Mouse (Mus musculus) liver, embryonic 16.5 days (tissue): Measurements from ENCODE around the gene Psmc5. TPM values are rescaled to one million over a fixed set of nuclear protein-coding genes. Genes with fewer than 3 reads are reported as not detected.

Source experiments
- ATAC-seq: fragments of 200-750 bp; cut with Nextera tagmentation; 2 replicates; pipeline ENCODE4 v1.8.0; 2017; ENCODE audit warnings: low read depth, mild to moderate bottlenecking, moderate number of reproducible peaks, moderate library complexity
- H3K27ac ChIP-seq: fragments of 300-500 bp; sonication (generic); 2 replicates; pipeline ENCODE4 v1.5.1; 2014; ENCODE audit warnings: mild to moderate bottlenecking, low read length
- H3K27me3 ChIP-seq: fragments of 300-500 bp; sonication (generic); 2 replicates; pipeline ENCODE4 v1.6.1; 2014; ENCODE audit warnings: low read depth, low read length, mixed read lengths; ENCODE audit not compliant: control insufficient read depth, insufficient read depth
- H3K36me3 ChIP-seq: fragments of 300-500 bp; sonication (generic); 2 replicates; pipeline ENCODE4 v1.6.1; 2014; ENCODE audit warnings: mild to moderate bottlenecking; ENCODE audit not compliant: control insufficient read depth, insufficient read depth
- H3K4me1 ChIP-seq: fragments of 300-500 bp; sonication (generic); 2 replicates; pipeline ENCODE4 v1.6.1; 2014; ENCODE audit warnings: low read depth, low read length, mixed read lengths; ENCODE audit not compliant: control insufficient read depth
- H3K4me2 ChIP-seq: fragments of 300-500 bp; sonication (generic); 2 replicates; pipeline ENCODE4 v1.6.1; 2014; ENCODE audit warnings: low read depth, low read length, mixed read lengths
- H3K4me3 ChIP-seq: fragments of 300-500 bp; sonication (generic); 2 replicates; pipeline ENCODE4 v1.5.1; 2014; ENCODE audit warnings: low read depth, mild to moderate bottlenecking, low read length
- H3K9ac ChIP-seq: fragments of 300-500 bp; sonication (generic); 2 replicates; pipeline ENCODE4 v1.6.1; 2014; ENCODE audit warnings: low read depth, low read length
- H3K9me3 ChIP-seq: fragments of 300-500 bp; sonication (generic); replicated peaks from 2 replicates; pipeline ENCODE4 v1.6.1; 2016; ENCODE audit warnings: low read length; ENCODE audit not compliant: control insufficient read depth
- WGBS: fragments of 180-500 bp; shearing (Covaris S2); extraction: QIAGEN DNeasy Blood & Tissue Kit; methylation state at CpG from one replicate; pipeline ENCODE4 v1.1.7; 2014; ENCODE audit not compliant: insufficient replicate concordance; 5-methylcytosine and 5-hydroxymethylcytosine counted together
- polyA plus RNA-seq: library from polyadenylated mRNA; unstranded; fragments of >200 nt; fragmentation: Nextera tagmentation; extraction: Ambion mirVana; gene quantifications from 2 replicates; pipeline ENCODE4 v1.2.1, GENCODE M21; 2015

Psmc5 gene
- polyA plus RNA-seq, 1 experiment from 2014 or later, result 113 TPM

DNA sequence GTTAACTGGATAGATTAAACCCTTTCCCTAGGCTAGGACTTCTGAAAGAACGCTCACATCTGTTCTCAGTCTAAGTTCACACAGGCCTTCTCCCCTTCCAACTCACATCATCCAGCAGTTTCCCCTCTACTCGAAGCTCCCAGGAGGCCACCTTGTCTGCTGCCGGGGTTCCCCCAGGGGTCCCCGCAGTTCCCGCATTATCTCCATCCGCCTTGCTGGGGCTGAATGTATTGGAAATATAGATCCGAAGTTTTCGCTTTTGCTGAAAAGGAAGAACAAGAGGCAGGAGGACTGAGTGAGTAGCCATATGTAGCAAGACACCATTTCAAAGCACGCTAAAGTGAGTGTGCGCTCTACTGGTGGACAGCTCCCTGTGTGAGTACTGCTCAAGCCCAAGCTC lies 10.5 kb downstream of the Psmc5 start:
- H3K4me1 ChIP-seq, result peaks cover 27% of the 10 kb centered on the region
- no peaks in the 10 kb centered on the region for H3K9me3 ChIP-seq
- H3K4me3 ChIP-seq, result no peak overlapping the region
- no peak for ATAC-seq
- WGBS, result 87% methylated on average over 10 of the region's 10 CpGs
- H3K4me2 ChIP-seq, result no peak overlapping the region
- no peak overlapping the region for H3K9ac ChIP-seq
- H3K27ac ChIP-seq, result no peak overlapping the region
- H3K36me3 ChIP-seq, result peaks cover 56% of the 10 kb centered on the region
- no peaks in the 10 kb centered on the region for H3K27me3 ChIP-seq

- no peaks in the 10 kb centered on the region for H3K9me3 ChIP-seq
- 79% methylated on average over 15 of the region's 15 CpGs for WGBS
- no peak for ATAC-seq
- H3K36me3 ChIP-seq, result peaks cover 46% of the 10 kb centered on the region
- no peak overlapping the region for H3K4me3 ChIP-seq
- no peak overlapping the region for H3K9ac ChIP-seq
- H3K4me2 ChIP-seq, result no peak overlapping the region
- H3K27me3 ChIP-seq, result no peaks in the 10 kb centered on the region
- H3K4me1 ChIP-seq, result peaks cover 30% of the 10 kb centered on the region
- no peak overlapping the region for H3K27ac ChIP-seq
Measured at GRCm38 (mm10) chr11:106267311-106267852, 11.4 kb downstream of the Psmc5 start.

- no peaks in the 10 kb centered on the region for H3K27me3 ChIP-seq
- H3K4me2 ChIP-seq, result no peak overlapping the region
- no peak for ATAC-seq
- no peak overlapping the region for H3K4me3 ChIP-seq
- WGBS, result 86% methylated on average over 5 of the region's 5 CpGs
- peaks cover 42% of the 10 kb centered on the region for H3K36me3 ChIP-seq
- no peak overlapping the region for H3K9ac ChIP-seq
- H3K4me1 ChIP-seq, result peaks cover 30% of the 10 kb centered on the region
- no peaks in the 10 kb centered on the region for H3K9me3 ChIP-seq
- no peak overlapping the region for H3K27ac ChIP-seq
Measured at GRCm38 (mm10) chr11:106267871-106268270, 11.9 kb downstream of the Psmc5 start.

GRCm38 (mm10) chr11:106268326-106269059 lies 12.5 kb downstream of the Psmc5 start:
- 62% methylated on average over 8 of the region's 8 CpGs for WGBS
- ATAC-seq, result no peak
- Histone ChIP-seq H3K4me1 (peaks cover 34% of the 10 kb centered on the region), H3K9ac (0 out of 2 replicates have a peak overlapping the region, but pooled peaks have one; percentile 23), H3K4me2 (no peak overlapping the region), H3K27ac (no peak overlapping the region), H3K4me3 (no peak overlapping the region), H3K36me3 (peaks cover 35% of the 10 kb centered on the region), H3K9me3 (no peaks in the 10 kb centered on the region), H3K27me3 (no peaks in the 10 kb centered on the region)

- Histone ChIP-seq H3K4me2 (no peak overlapping the region), H3K36me3 (peaks cover 30% of the 10 kb centered on the region), H3K9me3 (no peaks in the 10 kb centered on the region), H3K27me3 (no peaks in the 10 kb centered on the region), H3K27ac (no peak overlapping the region), H3K9ac (peak overlapping the region; percentile 23; the same call in 1 of the 2 replicates), H3K4me1 (peaks cover 36% of the 10 kb centered on the region), H3K4me3 (no peak overlapping the region)
- WGBS, result 41% methylated on average over 3 of the region's 3 CpGs
- ATAC-seq, result no peak
Measured at GRCm38 (mm10) chr11:106269060-106269431, 13.1 kb downstream of the Psmc5 start.

DNA sequence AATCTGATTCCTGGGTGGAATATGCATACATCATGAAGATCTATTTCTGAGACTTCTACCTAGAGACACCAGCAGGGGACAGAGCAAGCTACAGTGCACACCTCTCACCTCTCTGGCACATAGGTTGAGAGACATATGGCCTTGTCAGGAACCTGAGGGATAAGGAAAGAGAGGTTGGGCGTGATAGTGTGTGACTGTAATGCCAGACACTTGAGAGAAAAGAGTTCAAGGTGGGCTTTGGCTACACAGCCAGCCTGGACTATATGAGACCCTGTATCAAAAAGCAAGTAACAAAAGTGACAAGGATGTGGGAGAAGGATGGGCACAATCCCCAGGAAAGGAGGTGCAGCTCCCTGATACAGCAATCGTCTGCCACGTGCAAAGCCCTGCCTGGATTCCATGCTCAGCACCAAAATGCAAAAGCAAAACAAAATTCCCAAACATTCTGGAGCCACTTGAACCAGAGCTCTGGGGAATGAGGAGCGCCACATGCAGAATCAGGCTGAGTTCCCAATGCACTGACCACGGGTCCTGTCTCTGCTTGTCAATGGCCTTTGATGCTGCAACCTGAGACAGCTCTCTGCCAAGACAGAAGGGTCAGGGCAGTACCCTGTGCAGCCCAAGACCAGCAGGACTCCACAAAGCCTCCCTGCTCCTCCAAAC lies 15.3 kb downstream of the Psmc5 start:
- Histone ChIP-seq H3K27me3 (no peaks in the 10 kb centered on the region), H3K9me3 (no peaks in the 10 kb centered on the region), H3K36me3 (peaks cover 9% of the 10 kb centered on the region), H3K27ac (no peak overlapping the region), H3K4me3 (peak overlapping the region; percentile 93), H3K4me1 (peaks cover 44% of the 10 kb centered on the region), H3K4me2 (peak overlapping the region; percentile 67), H3K9ac (peak overlapping the region; percentile 90)
- ATAC-seq, result no peak
- 40% methylated on average over 5 of the region's 5 CpGs for WGBS

- Histone ChIP-seq H3K4me1 (peaks cover 49% of the 10 kb centered on the region), H3K27ac (peak overlapping the region; percentile 92), H3K27me3 (no peaks in the 10 kb centered on the region), H3K4me2 (peak overlapping the region; percentile 67), H3K9me3 (no peaks in the 10 kb centered on the region), H3K9ac (peak overlapping the region; percentile 90), H3K36me3 (0 out of 2 replicates have a peak, but pooled peaks cover 1% of the 10 kb centered on the region), H3K4me3 (peak overlapping the region; percentile 93)
- peak; percentile 37 for ATAC-seq
- under 1% methylated on average over 37 of the region's 41 CpGs for WGBS
Measured at GRCm38 (mm10) chr11:106271794-106272643, 16.1 kb downstream of the Psmc5 start.

GRCm38 (mm10) chr11:106272644-106273310 lies 16.8 kb downstream of the Psmc5 start, which contains the start of gene Smarcd2:
Gene Smarcd2 (minus strand): TSS chr11:106272972.
- Histone ChIP-seq H3K4me1 (peaks cover 49% of the 10 kb centered on the region), H3K9ac (peak within 1 kb of the TSS; percentile 90), H3K9me3 (no peaks in the 10 kb centered on the region), H3K4me2 (peak within 1 kb of the TSS; percentile 96), H3K27ac (peak within 1 kb of the TSS; percentile 92), H3K27me3 (no peaks in the 10 kb centered on the region), H3K4me3 (peak within 1 kb of the TSS; percentile 93), H3K36me3 (no peaks in the 10 kb centered on the region)
- peak; percentile 93 for ATAC-seq
- under 1% methylated on average over 71 of the region's 72 CpGs for whole genome bisulfite sequencing
